Mouse (Mus musculus) ES-E14 (cell line): ENCODE data around the gene Ola1. TPM values are rescaled to one million over a fixed set of nuclear protein-coding genes. Genes with fewer than 3 reads are reported as not detected.

Experiments
- DNase-seq: peaks from one replicate; pipeline ENCODE4 v3.0.0-alpha.2; 2013; ENCODE audit warnings: low read depth, low spot score
- H3K27ac ChIP-seq: 2 replicates; pipeline ENCODE4 v1.5.1; 2012; ENCODE audit warnings: low read depth, mild to moderate bottlenecking, low read length, moderate library complexity, mixed read lengths; ENCODE audit not compliant: poor library complexity, insufficient read depth, severe bottlenecking
- H3K36me3 ChIP-seq: 2 replicates; pipeline ENCODE4 v1.6.1; 2012; ENCODE audit warnings: mild to moderate bottlenecking, low read length, moderate library complexity, mixed read lengths; ENCODE audit not compliant: control insufficient read depth, poor library complexity, insufficient read depth, severe bottlenecking
- H3K4me1 ChIP-seq, 2 experiments: fragments of 150-350 bp in 1 of 2; sonication (generic) in 1 of 2; 2 replicates each; pipeline ENCODE4 v1.6.1; 2012; ENCODE audit warnings: low read length in 2 of 2, mild to moderate bottlenecking in 1 of 2, mixed read lengths in 1 of 2; ENCODE audit not compliant: control insufficient read depth in 2 of 2, insufficient read depth in 2 of 2, poor library complexity in 1 of 2
- H3K4me3 ChIP-seq, 2 experiments: fragments of 150-350 bp in 1 of 2; sonication (generic) in 1 of 2; 2 replicates each; pipeline ENCODE4 v1.5.1; 2012; ENCODE audit warnings: low read length in 2 of 2, low read depth in 1 of 2, mild to moderate bottlenecking in 1 of 2, mixed read lengths in 1 of 2; ENCODE audit not compliant: insufficient read depth in 1 of 2, poor library complexity in 1 of 2, severe bottlenecking in 1 of 2
- H3K9ac ChIP-seq: 2 replicates; pipeline ENCODE4 v1.6.1; 2012; ENCODE audit warnings: low read depth, mild to moderate bottlenecking, low read length, mixed read lengths; ENCODE audit not compliant: poor library complexity, insufficient read depth, severe bottlenecking
- H3K9me3 ChIP-seq: fragments of 150-350 bp; sonication (generic); 2 replicates; pipeline ENCODE4 v1.6.1; 2012; ENCODE audit warnings: low read depth, mild to moderate bottlenecking, low read length; ENCODE audit not compliant: control insufficient read depth, insufficient read depth
- CHD2 ChIP-seq: IDR thresholded peaks from 2 replicates; pipeline ENCODE4 v1.6.1; 2014; ENCODE audit warnings: mild to moderate bottlenecking, low read depth, low read length, inconsistent platforms
- HCFC1 ChIP-seq: IDR thresholded peaks from 2 replicates; pipeline ENCODE4 v1.6.1; 2012; ENCODE audit warnings: low read length, inconsistent platforms, borderline replicate concordance; ENCODE audit not compliant: insufficient read depth
- MAFK ChIP-seq: IDR thresholded peaks from 2 replicates; pipeline ENCODE4 v1.6.1; 2014; ENCODE audit warnings: mild to moderate bottlenecking, low read depth, low read length, inconsistent platforms; ENCODE audit not compliant: insufficient read depth
- ZC3H11A ChIP-seq: IDR thresholded peaks from 2 replicates; pipeline ENCODE4 v1.6.1; 2012; ENCODE audit warnings: low read depth, mild to moderate bottlenecking, inconsistent platforms, low read length, borderline replicate concordance
- ZNF384 ChIP-seq: IDR thresholded peaks from 2 replicates; pipeline ENCODE4 v1.6.1; 2012; ENCODE audit warnings: low read depth, low read length, inconsistent platforms
- in situ Hi-C, 2 experiments: fragments of 600-800 bp; cut with MboI; formaldehyde crosslinking; loops; one replicate each; pipeline ENCODE4 v1.15.1; 2025; ENCODE audit warnings: low sequenced_read_pairs in 2 of 2, inconsistent platforms in 1 of 2; ENCODE audit not compliant: unreplicated experiment in 2 of 2
- total RNA-seq: library from RNA; depleted of rRNA; stranded (reverse); fragments of 300-350 nt; gene quantifications from 2 replicates; pipeline ENCODE4 v1.2.3, GENCODE M21; 2012

The Ola1 gene
- total RNA-seq, 1 experiment, result 90.5 TPM

- TF ChIP-seq ZNF384 (no peak), ZC3H11A (no peak), MAFK (no peak), HCFC1 (no peak), CHD2 (no peak)
- Histone ChIP-seq H3K36me3 (no peaks in the 10 kb centered on the region), H3K4me1 (peaks cover 0 to 14% of the 10 kb centered on the region in 2 experiments; a peak in 3 of 4 replicates), H3K27ac (no peak overlapping the region), H3K9me3 (no peaks in the 10 kb centered on the region), H3K9ac (no peak overlapping the region), H3K4me3 (no peak overlapping the region)
- in situ Hi-C loops, result no loop called here
- DNase-seq, result no peak
Observed at GRCm38 (mm10) chr2:73050401-73050800, 168.3 kb downstream of the Ola1 start.

DNA sequence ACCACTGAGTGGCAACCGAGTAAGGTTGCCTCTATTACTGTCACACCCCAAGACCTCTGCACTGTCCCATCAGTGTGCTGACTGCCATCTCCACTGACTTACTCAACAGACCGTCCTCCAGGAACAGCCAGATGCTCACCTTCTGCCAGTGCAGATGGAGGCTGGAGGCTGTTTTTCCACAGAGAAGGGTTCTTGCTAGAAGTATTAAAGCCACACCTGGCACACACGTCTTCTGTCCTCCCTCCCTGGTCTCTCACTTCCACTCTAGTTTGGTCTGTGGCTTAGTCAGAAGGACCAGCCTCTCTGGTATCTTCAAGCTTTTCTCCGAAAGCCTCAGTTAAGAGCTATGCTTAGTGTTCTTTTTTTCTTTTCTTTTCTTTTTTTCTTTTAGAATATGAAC is 168.7 kb downstream of the Ola1 start:
- TF ChIP-seq ZC3H11A, result no peak
- TF ChIP-seq CHD2, result no peak
- no peak for TF ChIP-seq MAFK
- no peak for TF ChIP-seq HCFC1
- no peak for TF ChIP-seq ZNF384
- in situ Hi-C loops, result no loop called here
- no peak for DNase-seq
- H3K4me1 ChIP-seq, result peaks cover 0 to 14% of the 10 kb centered on the region in 2 experiments; a peak in 3 of 4 replicates
- no peaks in the 10 kb centered on the region for H3K9me3 ChIP-seq
- no peak overlapping the region for H3K4me3 ChIP-seq
- H3K36me3 ChIP-seq, result no peaks in the 10 kb centered on the region
- no peak overlapping the region for H3K27ac ChIP-seq
- H3K9ac ChIP-seq, result no peak overlapping the region

DNA sequence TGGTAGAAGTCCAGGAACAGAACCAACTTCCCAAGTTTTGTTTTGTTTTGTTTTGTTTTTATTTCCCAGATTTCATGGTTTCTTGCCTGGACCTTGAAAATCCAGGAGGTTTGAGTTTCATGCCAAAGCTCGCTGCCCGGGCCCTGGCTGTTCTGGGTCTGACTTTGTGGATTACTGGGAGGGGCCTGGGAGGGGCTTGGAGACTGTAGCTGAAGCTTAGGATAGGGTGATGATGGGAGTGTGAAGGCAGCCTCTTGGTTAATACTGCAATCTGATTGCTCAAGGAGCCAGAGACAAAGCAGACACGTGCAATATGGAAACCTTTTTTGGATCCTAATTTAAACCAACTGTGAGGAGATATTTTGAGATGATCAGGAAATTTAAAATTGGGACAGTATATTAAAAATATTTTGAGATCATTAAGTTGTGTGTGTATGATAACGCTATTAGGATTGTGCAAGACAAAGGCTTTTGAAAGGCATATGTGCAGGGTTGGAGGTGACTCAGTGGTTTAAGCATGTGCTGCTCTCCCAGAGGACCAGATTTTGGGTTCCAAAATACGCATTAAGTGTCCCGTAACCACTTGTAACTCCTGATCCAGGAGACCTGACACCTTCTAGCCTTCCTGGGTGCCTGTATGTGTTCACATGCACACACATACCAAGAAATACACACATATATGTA is 169.6 kb downstream of the Ola1 start:
- Histone ChIP-seq H3K4me1 (peaks cover 0 to 14% of the 10 kb centered on the region in 2 experiments; a peak in 3 of 4 replicates), H3K27ac (peak overlapping the region; percentile 8; the same call in 1 of the 2 replicates), H3K36me3 (no peaks in the 10 kb centered on the region), H3K9me3 (no peaks in the 10 kb centered on the region), H3K9ac (peak overlapping the region; percentile 47; the same call in 1 of the 2 replicates), H3K4me3 (peak overlapping the region; percentile 25 to 49; a peak in 3 of 4 replicates)
- DNase-seq, result no peak
- in situ Hi-C loops, result no loop called here
- TF ChIP-seq HCFC1, result no peak
- no peak for TF ChIP-seq ZNF384
- TF ChIP-seq CHD2, result no peak
- TF ChIP-seq ZC3H11A, result no peak

- DNase-seq, result no peak
- no peak overlapping the region for H3K9ac ChIP-seq
- no peak overlapping the region for H3K27ac ChIP-seq
- no peak for TF ChIP-seq MAFK
- TF ChIP-seq CHD2, result no peak
- no peak for TF ChIP-seq ZNF384
- TF ChIP-seq ZC3H11A, result no peak
- no peak for TF ChIP-seq HCFC1
- H3K4me3 ChIP-seq, result peak overlapping the region in 1 of 2 experiments; percentile 23; a peak in 2 of 4 replicates
- no peaks in the 10 kb centered on the region for H3K9me3 ChIP-seq
- in situ Hi-C loops, result no loop called here
- peaks cover 0 to 11% of the 10 kb centered on the region in 2 experiments; a peak in 3 of 4 replicates for H3K4me1 ChIP-seq
- H3K36me3 ChIP-seq, result no peaks in the 10 kb centered on the region
Observed at GRCm38 (mm10) chr2:73047061-73047741, 171.5 kb downstream of the Ola1 start.
